ENCODE assay signal across 26 mouse cellular contexts in genomic region chr2:27486725-27487124, GRCm38 (mm10). TPM values are rescaled to one million over a fixed set of nuclear protein-coding genes. Genes with fewer than 3 reads are reported as not detected.
A peak's percentile ranks its signal among the peaks of the same experiment; 100 is the strongest.
DNase-seq lines count a peak whose midpoint lies in the region; ATAC-seq and TF ChIP-seq lines count a peak whose summit lies in the region.
"Had no signal": no experiment of that assay in that cellular context is flagged by ENCODE, and none has a peak within 500 bp of the region (broad histone marks: within the 10 kb centered on the region; RNA-seq: fewer than 3 reads in every experiment).

No protein-coding gene starts in this region.

- TF ChIP-seq RAD21 in MEL (IDR thresholded peaks at IDR 0.05; ENCODE audit: low read depth, low read length), result no peak

- TF ChIP-seq POLR2A in MEL (IDR thresholded peaks at IDR 0.05; ENCODE audit: control insufficient read depth in 1 of 2, insufficient read depth in 1 of 2, low read depth in 1 of 2, low read length in 2 of 2, poor library complexity in 1 of 2), result no peak
- TF ChIP-seq POLR2A in bone marrow, adult 2 months (IDR thresholded peaks at IDR 0.05; ENCODE audit: borderline replicate concordance, control insufficient read depth, low read depth, low read length), result no peak

- 0 out of 4 replicates have a peak overlapping the region, but pooled peaks of 1 of the 2 experiments have one; percentile 7 for H3K4me3 ChIP-seq in MEL (ENCODE audit: control insufficient read depth in 1 of 2, insufficient read depth in 1 of 2, low read depth in 2 of 2, low read length in 2 of 2)
- H3K4me3 ChIP-seq in bone marrow, adult 2 months (replicated peaks; ENCODE audit: control insufficient read depth, low read depth, low read length), result no peak overlapping the region
- no peak overlapping the region for H3K4me3 ChIP-seq in liver, embryonic 15.5 days (replicated peaks)
- H3K4me3 ChIP-seq: forebrain, embryonic 10.5 days; gastrocnemius, adult 2 months; heart, embryonic 13.5 days; hindbrain, embryonic 10.5 days; hindbrain, embryonic 13.5 days; intestine, embryonic 15.5 days had no signal

- H3K9me3 ChIP-seq in MEL (replicated peaks; ENCODE audit: insufficient read depth, low read length), result no peaks in the 10 kb centered on the region
- no peaks in the 10 kb centered on the region for H3K9me3 ChIP-seq in liver, embryonic 15.5 days (replicated peaks)
- H3K9me3 ChIP-seq: forebrain, embryonic 10.5 days; heart, embryonic 13.5 days; hindbrain, embryonic 10.5 days; hindbrain, embryonic 13.5 days; intestine, embryonic 15.5 days had no signal

- no peaks in the 10 kb centered on the region for H3K27me3 ChIP-seq in MEL (ENCODE audit: control insufficient read depth in 1 of 2, insufficient read depth in 2 of 2, low read length in 2 of 2)
- H3K27me3 ChIP-seq in liver, embryonic 15.5 days, result no peaks in the 10 kb centered on the region
- H3K27me3 ChIP-seq: heart, embryonic 13.5 days; hindbrain, embryonic 13.5 days; intestine, embryonic 15.5 days had no signal

- TF ChIP-seq CTCF in MEL (IDR thresholded peaks at IDR 0.05 in 2 of 3, conservative IDR thresholded peaks at IDR 0.05 in 1 of 3; ENCODE audit: control insufficient read depth in 1 of 3, insufficient read depth in 1 of 3, low read depth in 2 of 3, low read length in 3 of 3, poor library complexity in 1 of 3, severe bottlenecking in 1 of 3), result no peak
- TF ChIP-seq CTCF in bone marrow, adult 2 months (IDR thresholded peaks at IDR 0.05; ENCODE audit: control insufficient read depth, insufficient read depth, low read length), result no peak

- TF ChIP-seq EP300 in MEL (IDR thresholded peaks at IDR 0.05; ENCODE audit: low read depth in 1 of 2, low read length in 2 of 2), result no peak

- DNase-seq in ES-CJ7 (ENCODE audit: low read depth, low spot score) (peak; percentile 51), MEL (ENCODE audit: low read depth, low spot score) (peak; percentile 51)
- DNase-seq in heart, postnatal 25 days (ENCODE audit: low spot score), result no peak
- DNase-seq in T-cell, adult 2 months (ENCODE audit: low spot score), result no peak
- DNase-seq: adrenal gland, postnatal 14 days; cerebellum, adult 18-20 months; cerebellum, adult 9-10 months; cerebellum, postnatal 14 days; forebrain, postnatal 0 days; gastrocnemius, adult 2 months; gastrocnemius, postnatal 14 days; heart, adult 18-20 months; heart, postnatal 14 days; kidney, adult 18-20 months had no signal

- no peaks in the 10 kb centered on the region for H3K79me2 ChIP-seq in MEL (ENCODE audit: control insufficient read depth, insufficient read depth, low read length, poor library complexity)

- ATAC-seq in liver, embryonic 15.5 days (ENCODE audit: insufficient read depth), result no peak
- ATAC-seq in megakaryocyte progenitor cell, adult 5-6 weeks (replicated peaks; ENCODE audit: poor library complexity), result no peak
- ATAC-seq: CD4-positive, CD25-positive, alpha-beta regulatory T cell, adult 4 months; forebrain, embryonic 14.5 days; forebrain, postnatal 0 days; hindbrain, embryonic 16.5 days; intestine, embryonic 15.5 days; Patski had no signal

- 34% methylated on average over 4 of the region's 4 CpGs for WGBS in bone marrow, adult 2 months
- 35% methylated on average over 4 of the region's 4 CpGs for WGBS in liver, embryonic 15.5 days (ENCODE audit: insufficient replicate concordance)

- intact Hi-C loops in heart, postnatal 25 days (cut with DNase I), result no loop called here

- H3K9ac ChIP-seq in MEL (ENCODE audit: control insufficient read depth, low read depth, low read length, poor library complexity, severe bottlenecking), result 0 out of 2 replicates have a peak overlapping the region, but pooled peaks have one; percentile 3
- H3K9ac ChIP-seq in liver, embryonic 15.5 days, result no peak overlapping the region
- H3K9ac ChIP-seq: forebrain, postnatal 0 days; heart, embryonic 13.5 days; hindbrain, embryonic 13.5 days; intestine, embryonic 15.5 days had no signal

- no peak overlapping the region; the same call in 1 of the 2 replicates for H3K4me2 ChIP-seq in liver, embryonic 15.5 days
- H3K4me2 ChIP-seq: heart, embryonic 13.5 days; hindbrain, embryonic 13.5 days; intestine, embryonic 15.5 days had no signal

- H3K36me3 ChIP-seq in MEL (ENCODE audit: control insufficient read depth in 1 of 2, insufficient read depth in 2 of 2, low read length in 2 of 2), result peaks cover 0 to 29% of the 10 kb centered on the region in 2 experiments; a peak in 2 of 4 replicates
- no peaks in the 10 kb centered on the region for H3K36me3 ChIP-seq in liver, embryonic 15.5 days (replicated peaks)
- H3K36me3 ChIP-seq: forebrain, embryonic 10.5 days; heart, embryonic 13.5 days; hindbrain, embryonic 10.5 days; hindbrain, embryonic 13.5 days; intestine, embryonic 15.5 days had no signal

- H3K4me1 ChIP-seq in MEL (ENCODE audit: control insufficient read depth in 1 of 2, insufficient read depth in 2 of 2, low read length in 2 of 2), result peaks cover 26 to 43% of the 10 kb centered on the region in 2 experiments
- H3K4me1 ChIP-seq in bone marrow, adult 2 months (ENCODE audit: control insufficient read depth, insufficient read depth, low read length), result peaks cover 2% of the 10 kb centered on the region
- peaks cover 14% of the 10 kb centered on the region for H3K4me1 ChIP-seq in liver, embryonic 15.5 days (replicated peaks)
- H3K4me1 ChIP-seq: forebrain, embryonic 10.5 days; hindbrain, embryonic 10.5 days; hindbrain, embryonic 13.5 days; intestine, embryonic 15.5 days had no signal

- peak overlapping the region; percentile 91 for H3K27ac ChIP-seq in MEL (ENCODE audit: control insufficient read depth, low read depth, low read length)
- peak overlapping the region; percentile 96 for H3K27ac ChIP-seq in bone marrow, adult 2 months (ENCODE audit: control insufficient read depth, insufficient read depth, low read depth, low read length, poor library complexity)
- peak overlapping the region; percentile 24; the same call in 1 of the 2 replicates for H3K27ac ChIP-seq in liver, embryonic 15.5 days (replicated peaks)
- H3K27ac ChIP-seq: forebrain, embryonic 10.5 days; gastrocnemius, adult 2 months; heart, embryonic 13.5 days; hindbrain, embryonic 10.5 days; hindbrain, embryonic 13.5 days; intestine, embryonic 15.5 days had no signal

TF ChIP-seq in MEL, 35 proteins besides CTCF, POLR2A, EP300 and RAD21 (continues in another document):
- no peak for TF ChIP-seq MEF2A (IDR thresholded peaks at IDR 0.05; ENCODE audit: extremely low read depth, insufficient replicate concordance, low read depth, low read length, poor library complexity, severe bottlenecking)
- no peak for TF ChIP-seq ZKSCAN1 (IDR thresholded peaks at IDR 0.05; ENCODE audit: low read depth, low read length)
- TF ChIP-seq JUND (IDR thresholded peaks at IDR 0.05; ENCODE audit: low read depth, low read length), result no peak
- TF ChIP-seq ZNF384 (IDR thresholded peaks at IDR 0.05; ENCODE audit: low read depth, low read length), result no peak
- TF ChIP-seq TCF12 (IDR thresholded peaks at IDR 0.05; ENCODE audit: low read depth, low read length), result no peak
- no peak for TF ChIP-seq POLR2AphosphoS5 (IDR thresholded peaks at IDR 0.05; ENCODE audit: borderline replicate concordance, low read depth, low read length)
- no peak for TF ChIP-seq UBTF (IDR thresholded peaks at IDR 0.05; ENCODE audit: borderline replicate concordance, insufficient read depth, low read depth, low read length)
- no peak for TF ChIP-seq USF2 (IDR thresholded peaks at IDR 0.05; ENCODE audit: borderline replicate concordance in 1 of 2, insufficient read depth in 1 of 2, low read depth in 1 of 2, low read length in 2 of 2)

RNA-seq across cellular contexts. Expression of gene Brd3, which starts 20.7 kb away (rescaled TPM):
- total RNA-seq in MEL (2012; rRNA removed), result 10.3 and 10.7 TPM in 2 replicates
- polyA plus RNA-seq in MEL (2012; ENCODE audit: insufficient read depth in 1 of 2, insufficient read length in 2 of 2, low read depth in 1 of 2, low replicate concordance in 2 of 2, missing spikeins in 1 of 2), result 10 to 100 TPM; 38.7 to 46.9 TPM
- 19.3 and 33.0 TPM in 2 replicates for polyA plus RNA-seq in bone marrow, adult 2 months (2011; ENCODE audit: insufficient read depth, insufficient read length, low replicate concordance, missing spikeins)
- 22.5 and 22.9 TPM in 2 replicates for polyA plus RNA-seq in liver, embryonic 15.5 days (2015; fragmentation: Nextera tagmentation; extraction: Ambion mirVana)
- 10 to 100 TPM; 29.3 to 35.7 TPM for total RNA-seq in heart, postnatal 25 days (2021)
- total RNA-seq in megakaryocyte progenitor cell, adult 5-6 weeks (2015), result 52.4 and 54.7 TPM in 2 replicates
- total RNA-seq in megakaryocyte progenitor cell, adult 5-6 weeks (2017), result 26.7 and 29.4 TPM in 2 replicates

RNA-seq across cellular contexts. Expression of gene Wdr5, which starts 28.2 kb away (rescaled TPM):
- total RNA-seq in MEL (2012; rRNA removed), result 67.0 and 78.3 TPM in 2 replicates
- polyA plus RNA-seq in MEL (2012; ENCODE audit: insufficient read depth in 1 of 2, insufficient read length in 2 of 2, low read depth in 1 of 2, low replicate concordance in 2 of 2, missing spikeins in 1 of 2), result 10 to 100 TPM in 1 of 2 experiments, not detected in 1; 96.9 TPM
- 30.2 and 41.6 TPM in 2 replicates for polyA plus RNA-seq in bone marrow, adult 2 months (2011; ENCODE audit: insufficient read depth, insufficient read length, low replicate concordance, missing spikeins)
- 26.2 and 27.5 TPM in 2 replicates for polyA plus RNA-seq in liver, embryonic 15.5 days (2015; fragmentation: Nextera tagmentation; extraction: Ambion mirVana)
- 10 to 100 TPM; 23.4 to 23.7 TPM for total RNA-seq in heart, postnatal 25 days (2021)
- 36.7 and 37.2 TPM in 2 replicates for total RNA-seq in megakaryocyte progenitor cell, adult 5-6 weeks (2015)
- total RNA-seq in megakaryocyte progenitor cell, adult 5-6 weeks (2017), result 85.6 and 87.3 TPM in 2 replicates

RNA-seq across cellular contexts. Expression of gene Brd3os, which starts 44.6 kb away (rescaled TPM):
- 0.31 and 0.72 TPM in 2 replicates for total RNA-seq in MEL (2012; rRNA removed)
- 1 to 10 TPM in 1 of 2 experiments, not detected in 1; 2.9 TPM for polyA plus RNA-seq in MEL (2012; ENCODE audit: insufficient read depth in 1 of 2, insufficient read length in 2 of 2, low read depth in 1 of 2, low replicate concordance in 2 of 2, missing spikeins in 1 of 2)
- 0.68 and 1.3 TPM in 2 replicates for polyA plus RNA-seq in bone marrow, adult 2 months (2011; ENCODE audit: insufficient read depth, insufficient read length, low replicate concordance, missing spikeins)
- polyA plus RNA-seq in liver, embryonic 15.5 days (2015; fragmentation: Nextera tagmentation; extraction: Ambion mirVana), result 0.48 and 0.50 TPM in 2 replicates
- total RNA-seq in heart, postnatal 25 days (2021), result 1 to 10 TPM in 1 of 2 experiments, under 1 TPM in 1; 0.70 to 1.3 TPM
- 0.12 TPM in 1 of 2 replicates, not detected in the other for total RNA-seq in megakaryocyte progenitor cell, adult 5-6 weeks (2015)
- 0.14 TPM in 1 of 2 replicates, not detected in the other for total RNA-seq in megakaryocyte progenitor cell, adult 5-6 weeks (2017)

RNA-seq across cellular contexts. Expression of gene Vav2, which starts 59.9 kb away (rescaled TPM):
- 7.4 and 8.8 TPM in 2 replicates for total RNA-seq in MEL (2012; rRNA removed)
- polyA plus RNA-seq in MEL (2012; ENCODE audit: insufficient read depth in 1 of 2, insufficient read length in 2 of 2, low read depth in 1 of 2, low replicate concordance in 2 of 2, missing spikeins in 1 of 2), result 10 to 100 TPM in 1 of 2 experiments, not detected in 1; 15.9 TPM
- 11.0 and 18.8 TPM in 2 replicates for polyA plus RNA-seq in bone marrow, adult 2 months (2011; ENCODE audit: insufficient read depth, insufficient read length, low replicate concordance, missing spikeins)
- 4.7 and 5.8 TPM in 2 replicates for polyA plus RNA-seq in liver, embryonic 15.5 days (2015; fragmentation: Nextera tagmentation; extraction: Ambion mirVana)
- 10 to 100 TPM; 12.7 to 13.6 TPM for total RNA-seq in heart, postnatal 25 days (2021)
- total RNA-seq in megakaryocyte progenitor cell, adult 5-6 weeks (2015), result 4.8 and 7.5 TPM in 2 replicates
- 5.7 and 9.2 TPM in 2 replicates for total RNA-seq in megakaryocyte progenitor cell, adult 5-6 weeks (2017)

Comparison
In these comparisons a context has a peak if more than half of its experiments do, and no peak if none do; other contexts are left out.
1. DNase-seq: peak in ES-CJ7 (single experiment) and MEL (single experiment); none in heart, postnatal 25 days (single experiment) and T-cell, adult 2 months (single experiment).
2. H3K27ac ChIP-seq: peak in every context shown above with its lines; median percentile 96 in bone marrow, adult 2 months; 91 in MEL; 24 in liver, embryonic 15.5 days.